Mouse (Mus musculus): ENCODE results near the gene Pde12. TPM values are rescaled to one million over a fixed set of nuclear protein-coding genes. Genes with fewer than 3 reads are reported as not detected.
"Not testable (repeated sequence)": the region's sequence is repeated elsewhere in the genome, so short reads cannot be mapped to it uniquely, and the experiment has no call there.

Pde12 gene
- polyA plus RNA-seq, 1 experiment from 2014 or later: 14.4 TPM

DNA sequence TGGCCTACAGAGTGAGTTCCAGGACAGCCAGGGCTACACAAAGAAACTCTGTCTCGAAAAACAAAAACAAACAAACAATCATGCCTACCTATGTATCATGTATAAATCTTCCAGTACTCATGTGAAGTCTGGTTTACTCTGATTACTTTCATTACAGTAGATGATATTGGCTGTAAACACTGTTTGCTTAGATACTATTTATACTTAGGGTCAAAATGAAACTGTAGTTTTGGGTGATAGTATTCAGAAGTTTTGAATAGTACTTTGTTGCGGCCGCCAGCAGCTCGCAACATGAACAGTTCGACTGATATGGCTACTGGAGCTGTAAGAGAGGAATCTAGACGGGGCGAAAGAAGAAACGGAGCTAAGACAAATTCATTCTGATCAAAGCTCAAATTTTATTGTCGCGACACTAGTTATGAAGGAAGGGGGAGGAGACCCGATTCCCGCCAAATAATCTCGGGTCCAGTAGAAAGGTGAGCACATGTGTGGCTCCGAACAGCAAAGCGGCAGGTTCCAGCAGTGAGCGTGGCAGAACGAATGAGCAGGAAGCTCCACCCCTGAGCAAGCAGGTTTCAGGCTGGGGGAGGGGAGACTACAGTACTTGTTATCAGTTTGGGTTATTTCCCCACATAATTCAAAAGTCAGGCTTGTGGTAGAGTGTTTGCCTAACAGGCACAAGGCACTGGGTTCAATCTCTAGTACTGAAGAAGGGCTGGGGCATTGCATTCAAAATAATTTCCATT is 2.4 kb upstream of the Pde12 start:
- H3K4me2 ChIP-seq (replicated peaks; ENCODE audit: low read depth, low read length); H3K36me3 ChIP-seq (ENCODE audit: control insufficient read depth, insufficient read depth, low read length); DNase-seq (ENCODE audit: low spot score); H3K4me1 ChIP-seq (replicated peaks; ENCODE audit: control insufficient read depth, insufficient read depth, low read length); H3K9me3 ChIP-seq (ENCODE audit: control insufficient read depth, low read length); H3K4me3 ChIP-seq (ENCODE audit: low read depth, low read length); ATAC-seq (ENCODE audit: low FRiP score); H3K9ac ChIP-seq (ENCODE audit: low read depth, low read length); H3K27ac ChIP-seq (ENCODE audit: low read depth, low read length); H3K27me3 ChIP-seq (ENCODE audit: control insufficient read depth, insufficient read depth, low read length): not testable (repeated sequence)
- 61% methylated on average over 17 of the region's 17 CpGs for WGBS

DNA sequence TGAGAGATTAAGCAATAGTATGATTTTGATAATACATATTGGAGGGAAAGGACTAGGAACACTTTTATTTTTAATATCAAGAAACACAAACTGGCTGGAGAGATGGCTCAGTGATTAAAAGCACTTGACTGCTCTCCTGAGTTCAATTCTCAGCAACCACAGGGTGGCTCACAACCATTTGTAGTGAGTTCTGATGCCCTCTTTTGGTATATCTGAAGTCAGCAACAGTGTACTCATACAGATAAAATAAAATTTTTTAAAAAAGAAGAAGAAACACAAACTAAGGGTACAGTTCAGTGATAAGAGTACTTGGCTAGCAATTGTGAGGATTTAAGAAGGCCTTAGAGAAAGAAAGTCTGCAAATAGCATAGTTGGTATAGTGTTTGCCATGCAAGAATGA is 1.3 kb upstream of the Pde12 start:
- ATAC-seq (ENCODE audit: low FRiP score): no peak
- H3K36me3 ChIP-seq (ENCODE audit: control insufficient read depth, insufficient read depth, low read length): no peaks in the 10 kb centered on the region; the same call in 1 of the 2 replicates
- H3K4me2 ChIP-seq (replicated peaks; ENCODE audit: low read depth, low read length): no peak overlapping the region
- H3K4me3 ChIP-seq (ENCODE audit: low read depth, low read length): no peak overlapping the region
- no peaks in the 10 kb centered on the region for H3K27me3 ChIP-seq (ENCODE audit: control insufficient read depth, insufficient read depth, low read length)
- H3K27ac ChIP-seq (ENCODE audit: low read depth, low read length): no peak overlapping the region
- no peaks in the 10 kb centered on the region for H3K9me3 ChIP-seq (ENCODE audit: control insufficient read depth, low read length)
- H3K4me1 ChIP-seq (replicated peaks; ENCODE audit: control insufficient read depth, insufficient read depth, low read length): no peaks in the 10 kb centered on the region
- H3K9ac ChIP-seq (ENCODE audit: low read depth, low read length): no peak overlapping the region
- no peak for DNase-seq (ENCODE audit: low spot score)

DNA sequence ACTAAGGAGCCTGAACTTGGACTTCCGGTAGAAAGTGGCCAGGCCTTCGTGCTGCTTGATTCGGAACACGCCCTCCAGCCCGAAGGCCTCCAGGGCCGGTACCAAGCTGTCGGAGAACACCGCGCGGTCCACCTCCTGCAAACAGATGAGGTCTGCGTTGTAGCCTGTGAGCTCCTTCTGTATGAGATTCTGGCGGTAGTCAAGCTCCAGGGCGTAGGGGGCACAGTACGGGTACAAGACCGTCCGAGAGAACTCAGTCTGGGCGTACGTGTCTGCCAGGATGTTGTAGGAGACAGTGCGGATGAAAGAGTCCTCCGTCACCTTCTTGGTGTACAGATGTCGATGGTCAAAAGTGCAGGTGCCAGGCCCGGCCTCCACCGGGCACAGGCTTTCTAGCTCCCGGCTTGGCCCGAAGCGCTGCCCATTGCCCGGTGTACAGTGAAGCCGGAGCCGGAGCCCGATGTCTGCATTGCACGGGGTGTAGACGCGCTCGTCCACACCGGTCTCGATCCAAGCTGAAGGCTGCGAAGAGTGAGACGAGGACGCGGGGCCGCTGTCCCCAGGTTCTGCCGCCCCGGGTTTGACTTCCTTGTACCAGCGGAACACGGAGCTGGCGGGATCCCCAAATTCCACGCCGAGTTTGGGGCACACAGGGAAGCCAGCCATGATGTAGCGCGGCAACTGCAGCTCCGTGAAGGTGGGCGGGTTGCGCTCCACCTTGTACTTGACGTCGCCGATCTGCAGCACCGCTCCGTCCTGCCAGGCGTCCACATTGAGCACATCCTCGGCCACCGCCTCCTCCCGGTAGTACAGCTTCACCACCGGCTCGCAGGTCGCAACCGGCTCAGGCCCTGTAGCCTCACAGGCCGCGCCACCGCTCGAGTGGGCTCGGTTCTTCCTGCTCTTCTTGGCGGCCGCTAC is 1.1 kb downstream of the Pde12 start:
- 1% methylated on average over 73 of the region's 73 CpGs for WGBS
- Histone ChIP-seq H3K27ac (ENCODE audit: low read depth, low read length) (peak overlapping the region; percentile 74), H3K4me1 (replicated peaks; ENCODE audit: control insufficient read depth, insufficient read depth, low read length) (no peaks in the 10 kb centered on the region), H3K9ac (ENCODE audit: low read depth, low read length) (peak overlapping the region; percentile 76), H3K27me3 (ENCODE audit: control insufficient read depth, insufficient read depth, low read length) (no peaks in the 10 kb centered on the region), H3K4me2 (replicated peaks; ENCODE audit: low read depth, low read length) (peak overlapping the region; percentile 95), H3K4me3 (ENCODE audit: low read depth, low read length) (peak overlapping the region; percentile 89), H3K36me3 (ENCODE audit: control insufficient read depth, insufficient read depth, low read length) (no peaks in the 10 kb centered on the region), H3K9me3 (ENCODE audit: control insufficient read depth, low read length) (no peaks in the 10 kb centered on the region)
- ATAC-seq (ENCODE audit: low FRiP score): peak; percentile 63; the same call in 1 of the 2 replicates
- DNase-seq (ENCODE audit: low spot score): peak; percentile 39

DNA sequence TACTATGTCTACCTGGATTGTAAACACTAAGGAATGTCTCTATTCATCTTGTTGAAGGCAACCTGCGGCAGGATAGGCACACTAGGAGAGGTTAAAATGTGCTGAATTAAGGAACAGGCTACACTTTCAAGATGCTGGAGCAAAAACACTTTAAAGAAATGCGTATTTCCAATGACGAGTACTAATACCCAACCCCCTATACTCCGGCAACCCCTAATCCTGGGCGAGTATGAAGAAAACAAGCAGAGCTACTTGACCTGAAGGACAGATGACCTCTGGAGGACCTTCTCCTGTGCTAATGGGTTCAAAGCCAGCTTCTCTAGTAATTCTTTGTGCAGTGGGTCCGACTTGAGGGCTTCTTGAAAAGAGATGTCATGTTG is 1.7 kb downstream of the Pde12 start:
- Histone ChIP-seq H3K27ac (ENCODE audit: low read depth, low read length) (no peak overlapping the region), H3K9ac (ENCODE audit: low read depth, low read length) (peak overlapping the region; percentile 76), H3K4me1 (replicated peaks; ENCODE audit: control insufficient read depth, insufficient read depth, low read length) (no peaks in the 10 kb centered on the region), H3K27me3 (ENCODE audit: control insufficient read depth, insufficient read depth, low read length) (no peaks in the 10 kb centered on the region), H3K4me2 (replicated peaks; ENCODE audit: low read depth, low read length) (peak overlapping the region; percentile 95), H3K4me3 (ENCODE audit: low read depth, low read length) (peak overlapping the region; percentile 89), H3K36me3 (ENCODE audit: control insufficient read depth, insufficient read depth, low read length) (no peaks in the 10 kb centered on the region), H3K9me3 (ENCODE audit: control insufficient read depth, low read length) (no peaks in the 10 kb centered on the region)
- ATAC-seq (ENCODE audit: low FRiP score) (no peak), DNase-seq (ENCODE audit: low spot score) (peak; percentile 19)
- 27% methylated on average over 6 of the region's 6 CpGs for WGBS

DNA sequence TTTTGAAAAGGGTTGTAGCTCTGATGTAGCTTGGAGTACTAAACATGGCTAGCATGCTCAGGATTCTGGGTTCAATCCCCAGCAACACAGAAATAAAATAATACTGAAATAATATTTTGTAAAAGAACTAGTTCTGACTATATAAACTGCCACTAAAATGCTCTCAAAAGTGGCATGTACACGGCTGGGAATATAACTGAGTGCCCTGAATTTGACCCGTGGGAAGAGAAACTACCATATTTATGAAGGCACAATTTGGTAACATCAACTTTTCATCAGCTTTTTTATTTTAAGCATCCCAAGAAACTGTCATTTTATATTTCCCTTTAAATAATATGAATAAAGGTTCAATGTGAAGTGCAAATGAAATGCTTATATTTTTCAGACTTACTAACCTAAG is 5.8 kb downstream of the Pde12 start:
- DNase-seq (ENCODE audit: low spot score): no peak
- H3K27me3 ChIP-seq (ENCODE audit: control insufficient read depth, insufficient read depth, low read length): no peaks in the 10 kb centered on the region
- ATAC-seq (ENCODE audit: low FRiP score): no peak
- no peak overlapping the region for H3K27ac ChIP-seq (ENCODE audit: low read depth, low read length)
- H3K9me3 ChIP-seq (ENCODE audit: control insufficient read depth, low read length): no peaks in the 10 kb centered on the region
- H3K4me3 ChIP-seq (ENCODE audit: low read depth, low read length): no peak overlapping the region
- no peak overlapping the region for H3K4me2 ChIP-seq (replicated peaks; ENCODE audit: low read depth, low read length)
- 92% methylated on average over 2 of the region's 2 CpGs for WGBS
- no peaks in the 10 kb centered on the region for H3K4me1 ChIP-seq (replicated peaks; ENCODE audit: control insufficient read depth, insufficient read depth, low read length)
- no peak overlapping the region for H3K9ac ChIP-seq (ENCODE audit: low read depth, low read length)
- no peaks in the 10 kb centered on the region for H3K36me3 ChIP-seq (ENCODE audit: control insufficient read depth, insufficient read depth, low read length)

DNA sequence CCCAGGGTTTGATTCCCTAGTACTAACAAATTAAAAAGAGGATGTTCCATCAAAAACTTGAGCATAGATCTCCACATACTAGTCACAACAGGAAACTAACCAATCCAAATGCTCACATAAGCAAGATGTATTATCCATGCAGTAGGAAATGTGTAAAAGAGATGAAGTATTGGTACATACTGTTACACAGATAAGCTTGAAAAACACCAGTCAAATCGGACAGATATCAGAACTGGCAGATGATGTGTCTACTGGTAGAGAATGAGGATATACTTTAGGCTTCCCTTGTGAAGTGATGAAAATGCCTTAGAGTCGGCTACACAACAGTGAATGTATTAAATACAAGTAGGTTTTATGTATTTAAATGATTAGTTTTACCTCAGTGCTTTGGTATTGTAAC is 7.2 kb downstream of the Pde12 start:
- Histone ChIP-seq H3K4me3 (ENCODE audit: low read depth, low read length) (no peak overlapping the region), H3K4me1 (replicated peaks; ENCODE audit: control insufficient read depth, insufficient read depth, low read length) (no peaks in the 10 kb centered on the region), H3K36me3 (ENCODE audit: control insufficient read depth, insufficient read depth, low read length) (no peaks in the 10 kb centered on the region), H3K4me2 (replicated peaks; ENCODE audit: low read depth, low read length) (no peak overlapping the region), H3K27ac (ENCODE audit: low read depth, low read length) (no peak overlapping the region), H3K27me3 (ENCODE audit: control insufficient read depth, insufficient read depth, low read length) (no peaks in the 10 kb centered on the region), H3K9ac (ENCODE audit: low read depth, low read length) (no peak overlapping the region), H3K9me3 (ENCODE audit: control insufficient read depth, low read length) (no peaks in the 10 kb centered on the region)
- no peak for ATAC-seq (ENCODE audit: low FRiP score)
- WGBS: 93% methylated on average over 2 of the region's 2 CpGs
- DNase-seq (ENCODE audit: low spot score): no peak

DNA sequence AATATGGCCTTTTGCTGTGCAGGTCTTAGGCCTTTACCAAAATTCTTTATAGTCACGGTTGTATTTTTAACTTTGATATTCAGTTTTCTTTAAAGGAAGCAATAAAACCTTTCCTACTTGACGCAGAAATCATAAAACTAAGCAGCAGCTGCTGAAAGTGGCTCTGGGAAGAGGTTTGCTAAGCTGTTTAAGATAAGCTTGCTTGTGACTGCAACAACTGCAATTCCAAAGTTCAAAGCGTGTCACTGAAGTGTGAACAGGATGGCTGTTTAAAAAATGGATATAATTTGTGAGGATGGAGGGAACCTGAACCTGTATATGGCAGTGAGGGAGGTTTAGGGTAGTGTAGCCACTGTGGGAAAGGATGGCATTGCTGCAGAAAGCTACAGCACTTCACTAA is 7.7 kb downstream of the Pde12 start:
- Histone ChIP-seq H3K4me1 (replicated peaks; ENCODE audit: control insufficient read depth, insufficient read depth, low read length) (no peaks in the 10 kb centered on the region), H3K4me2 (replicated peaks; ENCODE audit: low read depth, low read length) (no peak overlapping the region), H3K9me3 (ENCODE audit: control insufficient read depth, low read length) (no peaks in the 10 kb centered on the region), H3K27ac (ENCODE audit: low read depth, low read length) (no peak overlapping the region), H3K9ac (ENCODE audit: low read depth, low read length) (no peak overlapping the region), H3K36me3 (ENCODE audit: control insufficient read depth, insufficient read depth, low read length) (no peaks in the 10 kb centered on the region), H3K27me3 (ENCODE audit: control insufficient read depth, insufficient read depth, low read length) (no peaks in the 10 kb centered on the region), H3K4me3 (ENCODE audit: low read depth, low read length) (no peak overlapping the region)
- WGBS: 96% methylated on average over 3 of the region's 3 CpGs
- no peak for DNase-seq (ENCODE audit: low spot score)
- ATAC-seq (ENCODE audit: low FRiP score): no peak

DNA sequence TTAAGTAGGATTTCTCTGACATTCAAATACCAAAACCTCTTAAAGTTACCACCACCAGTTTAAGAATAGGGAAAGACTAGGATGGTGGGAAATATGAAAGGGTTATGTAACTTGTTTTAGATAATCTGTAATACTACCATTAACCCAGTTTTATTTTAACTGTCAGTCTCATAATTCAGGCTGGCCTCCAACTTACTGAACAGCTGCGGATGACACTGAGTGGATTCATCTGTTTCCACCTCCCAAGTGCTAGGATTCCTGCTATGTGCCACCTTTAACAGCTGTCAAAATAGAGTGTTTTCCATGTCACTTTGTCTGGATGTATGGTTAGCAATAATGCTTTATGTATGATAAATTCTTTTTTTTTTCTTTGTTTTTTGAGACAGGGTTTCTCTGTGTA is 9.4 kb downstream of the Pde12 start:
- Histone ChIP-seq H3K9me3 (ENCODE audit: control insufficient read depth, low read length) (no peaks in the 10 kb centered on the region), H3K4me3 (ENCODE audit: low read depth, low read length) (no peak overlapping the region), H3K4me2 (replicated peaks; ENCODE audit: low read depth, low read length) (no peak overlapping the region), H3K36me3 (ENCODE audit: control insufficient read depth, insufficient read depth, low read length) (no peaks in the 10 kb centered on the region), H3K27ac (ENCODE audit: low read depth, low read length) (no peak overlapping the region), H3K9ac (ENCODE audit: low read depth, low read length) (no peak overlapping the region), H3K4me1 (replicated peaks; ENCODE audit: control insufficient read depth, insufficient read depth, low read length) (no peaks in the 10 kb centered on the region), H3K27me3 (ENCODE audit: control insufficient read depth, insufficient read depth, low read length) (no peaks in the 10 kb centered on the region)
- WGBS: 94% methylated on average over 1 of the region's 1 CpGs
- ATAC-seq (ENCODE audit: low FRiP score) (no peak), DNase-seq (ENCODE audit: low spot score) (no peak)

DNA sequence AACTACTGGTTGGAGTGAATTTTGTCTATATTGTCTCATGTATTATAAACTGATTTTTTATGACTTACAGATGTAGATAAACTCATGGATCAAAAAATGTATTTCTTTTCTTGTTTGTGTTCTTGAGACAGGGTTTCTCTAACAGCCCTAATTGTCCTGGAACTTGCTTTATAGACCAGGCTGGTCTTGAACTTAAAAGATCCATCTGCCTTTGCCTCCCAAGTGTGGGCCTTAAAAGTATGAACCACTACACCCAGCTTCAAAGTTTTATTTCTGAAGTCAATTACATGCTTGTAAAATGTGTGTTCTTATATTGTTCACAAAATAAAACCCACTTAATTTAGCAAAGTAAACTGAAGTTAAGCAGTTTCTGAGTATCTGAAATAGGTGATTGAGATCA is 11.5 kb downstream of the Pde12 start:
- no peaks in the 10 kb centered on the region for H3K27me3 ChIP-seq (ENCODE audit: control insufficient read depth, insufficient read depth, low read length)
- no peaks in the 10 kb centered on the region for H3K4me1 ChIP-seq (replicated peaks; ENCODE audit: control insufficient read depth, insufficient read depth, low read length)
- no peak for ATAC-seq (ENCODE audit: low FRiP score)
- no peaks in the 10 kb centered on the region for H3K9me3 ChIP-seq (ENCODE audit: control insufficient read depth, low read length)
- no peak overlapping the region for H3K4me3 ChIP-seq (ENCODE audit: low read depth, low read length)
- no peak overlapping the region for H3K27ac ChIP-seq (ENCODE audit: low read depth, low read length)
- H3K9ac ChIP-seq (ENCODE audit: low read depth, low read length): no peak overlapping the region
- H3K36me3 ChIP-seq (ENCODE audit: control insufficient read depth, insufficient read depth, low read length): peaks cover 5% of the 10 kb centered on the region; the same call in 1 of the 2 replicates
- DNase-seq (ENCODE audit: low spot score): no peak
- no peak overlapping the region for H3K4me2 ChIP-seq (replicated peaks; ENCODE audit: low read depth, low read length)
